Mouse (Mus musculus): Measurements from ENCODE around the gene Pak2. TPM values are rescaled to one million over a fixed set of nuclear protein-coding genes. Genes with fewer than 3 reads are reported as not detected.
"Not testable (repeated sequence)": the region's sequence is repeated elsewhere in the genome, so short reads cannot be mapped to it uniquely, and the experiment has no call there.

Pak2 gene
- 31.4 and 36.0 TPM in 2 replicates for polyA plus RNA-seq (2012; rRNA removed)

DNA sequence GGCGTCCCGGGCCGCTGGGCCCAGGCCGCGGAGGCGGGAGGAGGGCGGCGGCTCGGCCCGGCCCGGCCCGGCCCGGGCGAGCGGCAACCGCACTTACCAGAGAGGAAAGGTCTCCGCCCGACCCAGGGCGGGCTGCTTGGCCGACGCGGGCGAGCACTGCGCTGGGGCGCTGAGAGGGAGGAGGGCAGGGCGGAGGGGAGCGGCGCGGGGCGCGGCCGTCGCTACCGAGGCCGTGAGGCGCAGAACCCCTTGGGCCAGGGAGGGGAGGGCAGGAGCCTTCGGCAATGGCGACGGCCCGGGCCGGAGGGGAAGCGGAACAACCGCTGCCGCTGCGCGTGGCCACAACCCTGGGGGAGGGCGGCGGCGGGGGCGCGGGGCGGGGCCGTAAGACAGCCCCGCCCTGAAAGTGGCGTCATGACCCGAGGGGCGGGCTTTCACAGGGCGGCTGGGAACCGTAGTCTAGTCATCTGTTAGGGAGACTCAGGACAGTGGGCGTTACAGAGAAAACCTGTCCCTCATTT is at the start of gene Pak2:
TSS of gene Pak2 (minus strand) at position 352 of the 521 bp plus-strand sequence.
- DNase-seq (ENCODE audit: low spot score) = peak; percentile 92

DNA sequence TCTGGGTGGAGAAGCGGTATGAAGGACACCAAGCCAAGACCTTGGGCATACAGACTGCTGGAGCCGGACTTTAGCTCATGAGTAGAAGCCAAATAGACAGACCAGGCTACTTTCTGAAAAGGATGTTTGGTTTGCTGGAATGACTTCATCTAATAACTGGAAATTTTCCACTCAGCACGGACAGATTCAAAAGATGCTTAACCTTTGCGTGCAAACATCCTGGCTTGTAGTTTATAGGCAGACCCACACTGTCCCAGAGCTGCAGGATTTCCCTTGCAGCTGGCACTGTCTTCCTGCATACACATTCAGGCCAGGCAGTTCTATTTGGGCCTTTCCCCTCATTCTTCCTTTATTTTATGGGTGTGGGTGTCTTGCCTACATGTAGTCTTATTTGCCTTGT is 47.9 kb upstream of the Pak2 start:
- no peak for DNase-seq (ENCODE audit: low spot score)

DNA sequence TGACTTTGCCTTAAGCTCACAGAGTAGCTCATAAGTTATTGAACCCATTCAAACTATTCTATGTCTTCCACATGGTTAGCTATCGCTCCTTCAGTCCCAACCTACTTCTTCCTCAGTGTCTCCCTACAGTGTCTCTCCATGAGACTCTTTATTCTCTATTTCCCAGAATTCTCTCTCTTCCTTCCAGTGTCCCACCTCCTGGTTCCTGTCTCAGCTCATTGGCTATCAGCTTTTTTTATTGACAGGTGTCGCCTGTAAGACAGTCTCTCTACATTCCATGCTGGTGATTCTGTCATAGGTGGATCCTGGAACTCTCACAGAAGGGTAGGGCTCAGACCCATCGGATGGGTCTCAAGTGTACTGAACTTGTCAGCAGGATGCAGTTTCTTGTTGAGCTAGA is 46.2 kb upstream of the Pak2 start:
- no peak for DNase-seq (ENCODE audit: low spot score)

DNA sequence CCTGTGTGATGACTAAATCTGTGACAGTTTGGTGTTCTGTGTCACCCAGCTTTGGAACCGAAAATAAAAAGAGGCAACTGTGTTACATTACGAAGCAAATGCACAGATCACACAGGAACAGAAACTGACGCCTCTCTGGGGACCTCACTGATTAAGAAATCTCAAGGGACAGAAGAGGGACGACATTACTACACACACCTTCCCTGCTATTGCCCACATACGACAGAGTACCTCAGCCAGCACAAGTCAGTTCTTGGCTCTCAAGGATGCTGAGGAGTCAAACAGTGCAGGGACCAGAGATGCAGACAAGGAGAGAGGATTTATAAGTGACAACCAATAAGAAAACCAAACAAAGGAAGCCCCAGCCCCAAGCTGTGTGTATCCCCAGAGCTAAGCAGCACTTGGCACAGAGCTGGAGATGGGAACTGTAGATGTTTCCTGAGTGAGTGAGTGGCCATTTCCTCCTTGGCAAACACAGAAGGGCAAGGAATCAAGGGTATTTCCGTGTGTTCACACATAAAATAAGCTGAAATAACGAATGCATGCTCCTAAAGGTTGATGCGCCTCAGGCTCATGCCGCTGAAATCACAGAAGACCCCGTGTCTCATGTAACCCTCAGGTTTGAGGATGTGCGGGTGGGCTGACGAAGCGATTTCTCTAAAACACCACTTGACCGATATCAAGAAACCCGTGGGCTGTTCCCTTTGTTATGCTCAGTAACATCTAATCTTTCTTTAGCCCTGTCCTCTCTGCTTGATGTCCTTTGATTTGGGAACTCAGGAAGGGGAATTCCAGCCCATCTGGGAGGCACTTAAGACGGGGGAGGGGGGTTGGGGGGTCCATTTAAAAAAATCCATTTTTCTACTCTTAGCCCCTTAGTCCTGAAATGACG is 45.5 kb upstream of the Pak2 start:
- no peak for DNase-seq (ENCODE audit: low spot score)

DNA sequence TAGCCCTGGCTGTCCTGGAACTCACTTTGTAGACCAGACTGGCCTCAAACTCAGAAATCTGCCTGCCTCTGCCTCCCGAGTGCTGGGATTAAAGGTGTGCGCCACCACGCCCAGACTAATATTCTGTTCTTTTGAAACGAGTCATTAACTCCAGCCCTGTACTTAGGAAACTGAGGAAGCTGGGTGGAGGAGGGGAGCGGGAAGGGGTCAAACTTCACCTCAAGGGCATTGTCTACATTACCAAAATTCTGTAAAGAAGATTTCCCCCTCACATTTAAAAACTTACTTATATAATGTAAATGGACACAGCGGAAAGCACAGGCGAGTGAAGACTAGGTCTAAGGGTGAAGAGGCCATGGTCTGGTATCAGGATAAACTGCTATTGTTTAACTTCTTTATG is 44.9 kb upstream of the Pak2 start:
- no peak for DNase-seq (ENCODE audit: low spot score)

DNA sequence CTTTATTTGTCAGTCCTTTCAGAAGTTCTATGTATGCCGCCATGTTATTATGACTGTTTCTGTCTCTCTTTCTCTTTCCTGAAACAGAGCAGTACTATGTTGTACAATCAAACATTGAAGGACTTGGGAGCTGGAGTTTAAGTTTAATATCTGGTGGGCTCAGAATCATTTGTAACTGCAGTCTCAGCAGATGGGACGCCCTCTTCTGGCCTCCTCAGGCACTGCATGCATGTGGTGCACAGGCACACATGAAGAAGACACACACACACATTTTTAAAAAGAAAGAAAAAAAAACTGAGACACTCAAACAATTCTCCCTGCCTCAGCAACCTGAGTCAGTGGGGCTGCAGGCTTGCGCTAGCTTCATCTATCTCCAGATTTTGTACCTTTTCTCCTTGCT is 41.3 kb upstream of the Pak2 start:
- no peak for DNase-seq (ENCODE audit: low spot score)

DNA sequence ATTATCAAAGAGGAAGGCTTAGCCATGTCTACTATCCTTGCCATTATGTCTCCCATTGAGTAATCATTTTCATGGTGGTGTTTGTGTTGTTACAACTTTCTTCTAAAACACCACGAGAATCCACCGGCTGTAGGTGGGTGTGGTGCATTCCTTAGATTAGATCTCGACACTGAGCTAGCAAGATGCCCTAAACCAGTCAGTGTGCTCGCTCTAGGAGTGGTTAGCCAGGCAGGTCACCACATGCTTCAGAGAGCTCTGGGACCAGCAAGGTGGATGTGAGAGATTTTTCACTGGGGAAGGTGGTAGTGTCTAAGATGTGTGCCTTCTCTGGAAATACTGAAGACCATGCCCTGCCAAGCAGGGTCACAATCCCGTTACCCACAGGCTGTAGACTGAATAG is 37.0 kb upstream of the Pak2 start:
- no peak for DNase-seq (ENCODE audit: low spot score)

DNA sequence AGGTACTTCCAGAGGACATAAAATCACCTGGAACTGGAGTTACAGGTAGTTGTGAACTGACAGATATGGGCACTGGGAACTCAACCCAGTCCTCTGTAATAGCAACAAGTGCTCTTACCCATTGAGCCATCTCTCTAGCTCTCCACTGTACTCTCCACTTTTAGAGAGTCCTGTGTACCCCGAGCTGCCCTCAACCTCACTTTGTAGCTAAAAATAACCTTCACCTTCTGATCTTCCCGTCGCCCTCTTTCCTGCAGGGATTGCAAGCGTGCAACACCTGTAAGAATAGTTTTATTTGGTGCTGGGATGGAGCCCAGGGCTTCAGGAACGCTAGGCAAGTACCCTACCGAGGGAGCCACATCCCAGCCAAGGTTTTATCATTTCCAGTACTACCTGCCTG is 36.6 kb upstream of the Pak2 start:
- DNase-seq (ENCODE audit: low spot score) = no peak

DNA sequence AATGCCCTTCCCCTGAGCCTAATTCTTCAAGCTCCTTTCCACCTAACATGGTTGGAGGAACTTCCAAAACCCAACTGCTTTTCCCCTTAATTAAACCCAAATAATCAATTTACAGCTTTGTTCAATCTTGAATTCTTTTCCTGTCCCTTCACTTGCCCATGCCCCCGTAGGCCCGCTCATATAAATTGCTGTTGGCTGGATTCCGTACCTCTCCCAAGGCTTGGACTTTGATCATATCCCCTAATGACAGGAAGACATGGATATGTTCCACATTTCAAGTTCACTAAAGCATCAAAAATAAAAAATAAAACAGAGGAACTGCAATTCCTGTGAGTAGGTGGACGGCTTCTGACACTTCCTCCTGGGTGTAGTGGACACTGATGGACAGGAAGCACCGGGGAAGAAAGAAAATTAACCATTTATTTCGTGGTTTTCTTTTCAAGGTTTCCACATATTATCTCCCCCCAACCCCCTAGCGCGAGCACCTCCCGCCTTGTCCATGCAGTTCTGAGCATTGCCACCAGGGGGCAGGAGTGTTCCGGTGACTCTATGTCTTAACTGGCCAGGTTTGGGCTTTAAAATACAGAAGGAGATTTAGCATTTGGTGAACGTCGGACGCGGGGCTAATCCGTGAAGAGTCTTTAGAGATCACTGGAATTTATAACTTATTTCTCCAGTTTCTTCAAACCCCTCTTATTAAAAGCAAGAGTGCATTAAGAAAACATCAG is 36.0 kb upstream of the Pak2 start:
- peak; percentile 78 for DNase-seq (ENCODE audit: low spot score)

DNA sequence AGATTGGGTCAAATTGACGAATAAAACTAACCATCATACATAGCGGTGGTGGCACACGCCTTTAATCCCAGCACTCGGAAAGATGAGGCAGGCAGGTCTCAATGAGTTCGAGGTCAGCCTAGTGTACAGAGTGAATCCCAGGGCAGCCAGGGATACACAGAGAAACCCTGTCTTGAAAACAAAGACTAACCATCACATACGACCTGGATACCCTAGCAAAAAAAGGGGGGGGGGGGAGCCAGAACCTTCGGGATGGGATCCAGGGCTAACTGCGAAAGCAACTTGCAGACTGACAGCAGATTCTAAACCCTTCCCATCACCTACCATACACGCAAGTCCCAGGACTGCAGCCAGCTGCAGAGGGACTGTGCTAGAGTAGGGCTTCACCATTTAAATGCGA is 35.3 kb upstream of the Pak2 start:
- DNase-seq (ENCODE audit: low spot score) = no peak

DNA sequence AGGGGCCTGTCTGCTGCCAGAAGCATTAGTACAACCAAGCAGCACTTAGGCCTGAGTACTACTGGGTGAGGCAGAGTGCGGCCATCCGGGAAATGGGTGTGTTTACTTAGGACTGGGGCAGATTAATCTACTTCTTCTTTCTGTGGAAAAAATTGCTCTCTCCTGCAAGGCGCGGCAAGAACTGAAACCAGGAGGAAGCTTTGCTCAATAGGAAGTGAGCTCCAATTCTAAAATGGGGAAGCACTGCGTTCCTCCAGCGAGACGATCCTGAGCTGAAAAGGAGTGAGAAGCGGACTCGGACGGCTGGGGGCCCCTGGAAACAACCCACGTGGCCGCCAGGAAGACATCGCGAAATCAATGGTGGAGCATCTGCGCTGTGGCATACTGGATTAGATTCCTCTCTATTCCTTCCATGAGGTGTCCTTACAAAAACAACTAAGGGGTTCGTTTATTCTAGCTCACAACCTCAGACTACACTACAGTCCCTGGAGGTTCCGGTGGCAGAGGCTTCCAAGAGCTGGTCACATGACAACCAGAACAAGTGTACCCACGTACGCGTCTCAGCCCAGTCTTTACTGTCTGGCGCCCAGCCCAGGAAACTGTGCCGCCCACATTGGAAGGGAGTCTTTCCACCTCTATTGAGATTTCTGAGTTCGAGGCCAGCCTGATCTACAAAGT is 34.5 kb upstream of the Pak2 start:
- no peak for DNase-seq (ENCODE audit: low spot score)

DNA sequence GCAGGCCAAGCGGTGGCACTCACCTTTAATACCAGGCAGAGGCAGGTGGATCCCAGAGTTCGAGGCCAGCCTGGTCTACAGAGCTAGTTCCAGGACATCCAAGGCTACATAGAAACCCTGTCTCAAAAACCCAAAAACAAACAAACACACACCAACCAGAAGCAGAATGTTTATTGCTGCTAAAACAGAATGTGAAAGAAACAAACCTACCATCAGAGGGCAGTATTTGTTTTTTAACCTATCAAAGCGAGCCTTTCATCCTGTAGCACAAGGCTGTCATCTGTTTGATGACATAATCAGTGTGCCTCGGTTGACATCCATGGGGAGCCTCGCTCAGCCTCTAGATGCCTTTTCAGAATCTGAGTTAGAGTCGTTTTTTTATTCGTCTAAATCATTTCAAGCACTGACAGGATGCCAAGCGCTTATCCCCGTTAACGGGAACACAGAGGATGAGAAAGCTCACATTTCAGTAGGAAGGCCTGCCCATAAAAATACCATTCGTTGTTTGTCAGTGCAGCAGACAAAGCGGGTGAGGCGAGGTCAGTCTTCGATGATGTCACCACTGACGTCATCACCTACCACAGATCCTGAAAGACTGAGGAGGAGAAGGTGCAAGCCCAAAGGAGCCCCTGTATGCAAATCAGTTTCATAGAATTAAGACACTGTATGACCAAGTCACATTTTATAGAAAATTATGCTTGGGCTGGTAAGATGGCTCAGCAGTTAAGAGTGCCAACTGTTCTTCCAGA is 32.0 kb upstream of the Pak2 start:
- DNase-seq (ENCODE audit: low spot score) = no peak

DNA sequence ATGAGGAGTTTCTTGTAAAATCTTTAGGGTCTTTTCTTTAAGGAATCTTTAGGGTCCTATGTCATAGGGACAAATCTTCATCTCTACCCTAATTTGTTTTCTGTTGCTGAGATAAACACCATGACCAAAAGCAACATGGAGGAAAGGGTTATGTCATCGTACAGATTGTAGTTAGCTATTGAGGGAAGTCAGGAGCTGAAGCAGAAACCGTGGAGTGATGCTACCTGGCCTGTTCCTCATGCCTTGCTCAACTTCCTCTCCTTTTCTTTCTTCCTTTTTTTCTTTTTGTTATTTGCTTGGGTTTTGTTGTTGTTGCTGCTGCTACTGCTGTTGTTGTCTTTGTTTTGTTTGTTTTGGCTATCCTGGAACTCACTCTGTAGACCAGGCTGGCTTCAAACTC is 29.4 kb upstream of the Pak2 start:
- DNase-seq (ENCODE audit: low spot score) = no peak

DNA sequence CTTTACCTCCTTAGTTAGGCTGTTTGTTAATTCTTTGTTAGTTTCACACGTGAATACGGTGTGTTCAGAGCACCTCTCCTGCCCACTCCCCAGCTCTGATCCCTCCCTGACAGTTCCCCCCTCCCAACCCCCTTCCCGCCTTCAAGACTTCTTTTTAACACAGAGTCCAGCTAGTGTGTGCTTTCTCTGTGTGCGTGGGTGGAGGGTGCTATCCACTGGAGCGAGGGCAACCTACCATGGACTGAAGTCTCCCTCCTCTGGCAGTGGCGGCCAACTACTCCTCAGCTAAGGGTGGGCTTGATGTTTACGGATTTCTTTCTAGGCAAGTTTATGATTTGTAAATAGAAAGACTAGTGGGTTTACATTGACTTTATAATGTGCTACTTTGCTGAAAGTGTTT is 29.0 kb upstream of the Pak2 start:
- DNase-seq (ENCODE audit: low spot score) = no peak

DNA sequence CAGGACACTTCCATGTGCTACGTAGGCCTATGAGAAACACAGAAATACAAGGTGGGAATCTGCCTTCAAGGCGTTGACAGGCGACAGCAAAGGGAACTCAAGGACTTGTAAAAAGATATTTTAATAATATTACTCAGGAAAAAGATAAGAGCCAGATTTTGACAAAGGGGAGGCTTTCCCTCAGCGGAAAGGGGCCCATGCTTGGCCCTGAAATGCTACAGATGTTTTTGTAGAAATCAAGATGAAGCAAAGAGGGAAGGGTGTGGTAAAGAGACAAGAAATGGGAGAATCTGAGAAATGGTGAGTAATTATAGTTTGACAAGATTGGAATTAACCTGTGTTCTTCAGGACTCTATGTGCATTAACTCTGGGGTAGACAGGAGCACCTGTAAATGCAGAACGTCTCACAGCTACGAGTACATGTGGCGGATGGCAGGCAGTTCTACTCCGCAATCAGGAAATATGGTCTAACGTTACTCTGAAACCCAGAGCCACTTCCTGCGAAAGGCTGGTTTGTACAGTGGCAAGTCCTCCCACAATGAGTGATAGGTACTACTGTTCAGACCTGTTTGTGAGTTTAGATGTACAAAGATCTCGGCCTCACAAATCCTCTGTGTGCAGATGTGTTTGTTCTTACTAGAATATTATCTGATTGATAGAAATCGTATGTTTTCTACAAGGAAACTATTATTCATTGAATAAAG is 28.4 kb upstream of the Pak2 start:
- no peak for DNase-seq (ENCODE audit: low spot score)

DNA sequence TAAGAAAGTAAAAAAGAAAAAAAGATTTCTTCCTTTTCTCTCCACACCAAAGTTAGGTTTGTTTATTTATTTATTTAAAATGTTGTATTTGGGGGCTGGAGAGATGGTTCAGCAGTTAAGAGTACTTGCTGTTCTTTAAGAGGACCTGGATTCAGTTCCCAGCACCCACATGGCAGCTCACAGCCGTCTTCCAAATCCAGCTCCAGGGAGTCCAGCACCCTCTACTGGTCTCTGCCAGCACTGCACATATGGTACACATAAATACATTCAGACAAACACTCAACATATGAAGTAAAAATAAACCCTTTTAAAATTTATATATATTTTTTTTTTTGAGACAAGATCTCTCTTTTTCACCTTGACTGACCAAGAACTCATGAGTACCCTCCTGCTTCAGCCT is 26.6 kb upstream of the Pak2 start:
- DNase-seq (ENCODE audit: low spot score) = no peak

DNA sequence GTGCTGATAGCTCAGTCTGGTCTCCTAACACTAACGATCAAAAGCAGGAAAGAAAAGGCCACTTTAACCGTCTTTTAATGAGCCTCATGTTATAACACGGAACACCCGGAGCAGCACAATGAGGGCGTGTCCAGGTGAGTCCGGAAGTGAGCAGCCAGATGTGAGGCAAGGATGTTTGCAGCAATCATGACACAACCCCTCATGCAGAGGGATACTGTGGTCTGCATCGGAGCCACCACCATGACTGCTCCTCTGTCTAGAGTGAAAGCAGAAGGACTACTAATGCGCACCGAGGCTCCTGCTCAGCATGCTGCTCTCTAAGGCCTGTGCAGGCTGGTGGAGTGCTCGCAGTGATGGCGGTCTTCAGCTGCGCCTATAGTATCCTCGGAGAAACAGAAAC is 23.2 kb upstream of the Pak2 start:
- no peak for DNase-seq (ENCODE audit: low spot score)

DNA sequence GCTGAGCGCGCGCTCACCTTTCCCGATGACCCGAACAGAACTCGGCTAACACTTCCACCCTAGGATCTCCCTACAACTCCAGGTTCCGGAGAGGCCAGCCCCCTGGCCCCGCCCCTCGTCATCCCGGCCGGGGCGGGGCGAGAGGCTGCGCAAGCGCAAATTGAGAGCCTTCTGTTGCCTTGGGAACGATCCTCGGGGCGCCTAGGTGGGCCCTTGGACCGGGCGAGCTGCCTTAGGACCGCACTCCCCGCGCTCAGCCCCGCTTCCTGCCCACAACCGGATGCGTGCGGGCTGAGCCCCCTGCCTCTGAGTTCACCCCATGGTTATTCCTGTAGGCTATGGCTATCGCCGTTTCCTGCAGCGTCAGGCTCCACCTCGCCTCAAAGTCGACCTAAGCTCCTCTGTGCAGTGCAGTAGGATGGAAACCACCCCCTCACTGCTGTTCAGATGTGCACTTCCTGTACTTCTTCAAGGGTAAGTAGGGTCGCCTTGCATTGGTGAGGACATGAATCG is 20.6 kb upstream of the Pak2 start, which contains the start of the genes Pigx and Cep19:
TSS of gene Pigx (minus strand) at position 103 of the 513 bp plus-strand sequence.
TSS of gene Cep19 (plus strand) at position 163 of the 513 bp plus-strand sequence.
- peak; percentile 86 for DNase-seq (ENCODE audit: low spot score)

DNA sequence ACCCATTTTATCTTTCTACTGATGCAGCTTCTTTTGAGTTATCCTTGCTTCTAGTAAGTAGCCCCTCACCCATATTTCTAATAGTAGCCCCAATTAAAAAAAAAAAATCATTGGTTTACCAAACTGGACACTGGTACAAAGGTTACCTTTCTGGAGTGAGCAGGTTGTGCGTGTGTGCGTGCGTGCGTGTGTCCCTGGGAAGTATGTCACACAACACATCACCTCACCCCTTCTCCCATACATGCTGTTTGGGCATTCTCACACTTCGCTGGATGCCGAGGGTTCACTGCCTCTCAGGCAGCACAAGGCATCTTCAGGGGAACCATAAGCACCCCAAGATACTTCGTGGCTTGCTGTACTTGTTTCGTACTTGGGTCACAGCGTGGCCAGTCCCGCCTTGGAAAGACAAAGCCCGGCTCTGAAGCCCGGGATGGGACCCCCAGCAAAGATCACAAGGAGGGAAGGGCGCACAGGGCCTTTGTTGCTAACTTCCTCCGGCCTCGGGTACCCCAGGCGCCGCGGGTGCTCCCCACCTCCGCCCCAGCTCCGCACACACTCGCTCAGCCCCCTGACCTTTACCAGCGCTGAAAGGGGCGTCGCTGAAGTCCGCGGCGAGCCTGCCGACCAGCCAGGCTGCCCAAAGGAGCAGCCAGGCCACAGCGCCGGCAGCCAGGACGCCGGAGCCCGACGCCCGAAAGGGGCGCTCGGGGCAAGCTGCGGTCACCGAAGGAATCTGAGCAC is 19.9 kb upstream of the Pak2 start:
- no peak for DNase-seq (ENCODE audit: low spot score)

DNA sequence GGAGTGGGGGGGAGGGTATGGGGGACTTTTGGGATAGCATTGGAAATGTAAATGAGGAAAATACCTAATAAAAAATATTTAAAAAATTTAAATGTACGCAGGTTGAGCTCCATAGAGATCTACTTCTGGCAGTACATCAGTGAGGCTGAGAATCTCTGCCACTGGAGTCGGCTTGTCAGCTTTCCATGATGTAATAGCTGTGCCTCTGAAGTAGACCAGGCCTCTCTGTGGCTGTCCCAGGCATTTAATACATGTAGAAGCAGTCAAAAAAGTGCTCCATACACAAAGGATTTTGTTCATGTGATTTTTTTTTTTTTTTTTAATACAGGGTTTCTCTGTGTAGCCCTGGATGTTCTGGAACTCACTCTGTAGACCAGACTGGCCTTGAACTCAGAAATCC is 18.6 kb upstream of the Pak2 start:
- not testable (repeated sequence) for DNase-seq (ENCODE audit: low spot score)

All from urinary bladder, adult 2 months (tissue).